Mouse (Mus musculus) midbrain, embryonic 13.5 days (tissue): ENCODE data around the gene Il22. TPM values are rescaled to one million over a fixed set of nuclear protein-coding genes. Genes with fewer than 3 reads are reported as not detected.
"Not testable (repeated sequence)": the region's sequence is repeated elsewhere in the genome, so short reads cannot be mapped to it uniquely, and the experiment has no call there.

Experiments used
- ATAC-seq: fragments of 200-750 bp; cut with Nextera tagmentation; 2 replicates; pipeline ENCODE4 v1.8.0; 2017; ENCODE audit warnings: mild to moderate bottlenecking, moderate TSS enrichment, moderate library complexity
- H3K27ac ChIP-seq: fragments of 300-500 bp; sonication (generic); 2 replicates; pipeline ENCODE4 v1.5.1; 2015; ENCODE audit warnings: inconsistent platforms, mild to moderate bottlenecking, moderate library complexity
- H3K27me3 ChIP-seq: fragments of 300-500 bp; sonication (generic); 2 replicates; pipeline ENCODE4 v1.6.1; 2015; ENCODE audit warnings: mild to moderate bottlenecking, inconsistent platforms
- H3K36me3 ChIP-seq: fragments of 300-500 bp; sonication (generic); 2 replicates; pipeline ENCODE4 v1.6.1; 2015; ENCODE audit warnings: mild to moderate bottlenecking, inconsistent platforms
- H3K4me1 ChIP-seq: fragments of 300-500 bp; sonication (generic); replicated peaks from 2 replicates; pipeline ENCODE4 v1.6.1; 2015; ENCODE audit warnings: inconsistent platforms
- H3K4me2 ChIP-seq: fragments of 300-500 bp; sonication (generic); replicated peaks from 2 replicates; pipeline ENCODE4 v1.6.1; 2015; ENCODE audit warnings: moderate library complexity, mild to moderate bottlenecking, inconsistent platforms
- H3K4me3 ChIP-seq: fragments of 300-500 bp; sonication (generic); replicated peaks from 2 replicates; pipeline ENCODE4 v1.5.1; 2015; ENCODE audit warnings: mild to moderate bottlenecking, inconsistent platforms
- H3K9ac ChIP-seq: fragments of 300-500 bp; sonication (generic); replicated peaks from 2 replicates; pipeline ENCODE4 v1.6.1; 2015; ENCODE audit warnings: mild to moderate bottlenecking, inconsistent platforms
- H3K9me3 ChIP-seq: fragments of 300-500 bp; sonication (generic); 2 replicates; pipeline ENCODE4 v1.6.1; 2016; ENCODE audit warnings: mild to moderate bottlenecking, inconsistent platforms
- WGBS: fragments of 180-500 bp; shearing (Covaris S2); methylation state at CpG from one replicate; pipeline ENCODE4 v1.1.7; 2015; 5-methylcytosine and 5-hydroxymethylcytosine counted together
- polyA plus RNA-seq: library from polyadenylated mRNA; unstranded; fragments of >200 nt; fragmentation: Nextera tagmentation; extraction: Ambion mirVana; gene quantifications from 2 replicates; pipeline ENCODE4 v1.2.1, GENCODE M21; 2015

The Il22 gene
- polyA plus RNA-seq = not detected in 2 replicates

GRCm38 (mm10) chr10:118204642-118205041 is at the start of gene Il22:
TSS of gene Il22 (plus strand) at chr10:118204942.
- Histone ChIP-seq H3K4me2 (no peak within 1 kb of the TSS), H3K27ac (no peak within 1 kb of the TSS), H3K4me1 (no peaks in the 10 kb centered on the region), H3K9me3 (no peaks in the 10 kb centered on the region), H3K27me3 (no peaks in the 10 kb centered on the region), H3K36me3 (no peaks in the 10 kb centered on the region), H3K9ac (no peak within 1 kb of the TSS), H3K4me3 (no peak within 1 kb of the TSS)
- WGBS = 95% methylated on average over 4 of the region's 4 CpGs
- no peak for ATAC-seq

GRCm38 (mm10) chr10:118155932-118156331 is 48.8 kb upstream of the Il22 start:
- no peak overlapping the region for H3K27ac ChIP-seq
- no peaks in the 10 kb centered on the region for H3K27me3 ChIP-seq
- no peak overlapping the region for H3K4me2 ChIP-seq
- H3K9me3 ChIP-seq = no peaks in the 10 kb centered on the region
- no peaks in the 10 kb centered on the region for H3K4me1 ChIP-seq
- H3K9ac ChIP-seq = no peak overlapping the region
- peaks cover 71% of the 10 kb centered on the region for H3K36me3 ChIP-seq
- no peak overlapping the region for H3K4me3 ChIP-seq
- no peak for ATAC-seq

GRCm38 (mm10) chr10:118161131-118161530 is 43.6 kb upstream of the Il22 start:
- no peak overlapping the region for H3K27ac ChIP-seq
- no peaks in the 10 kb centered on the region for H3K9me3 ChIP-seq
- H3K9ac ChIP-seq = no peak overlapping the region
- H3K4me1 ChIP-seq = no peaks in the 10 kb centered on the region
- 93% methylated on average over 2 of the region's 2 CpGs for WGBS
- no peaks in the 10 kb centered on the region for H3K27me3 ChIP-seq
- ATAC-seq = no peak
- H3K4me3 ChIP-seq = no peak overlapping the region
- H3K36me3 ChIP-seq = peaks cover 86% of the 10 kb centered on the region
- H3K4me2 ChIP-seq = no peak overlapping the region

GRCm38 (mm10) chr10:118169212-118169611 is 35.5 kb upstream of the Il22 start:
- no peaks in the 10 kb centered on the region for H3K27me3 ChIP-seq
- WGBS = 72% methylated on average over 12 of the region's 12 CpGs
- no peaks in the 10 kb centered on the region for H3K9me3 ChIP-seq
- H3K9ac ChIP-seq = no peak overlapping the region
- no peak for ATAC-seq
- H3K4me2 ChIP-seq = no peak overlapping the region
- no peak overlapping the region for H3K4me3 ChIP-seq
- no peaks in the 10 kb centered on the region for H3K4me1 ChIP-seq
- no peak overlapping the region for H3K27ac ChIP-seq
- H3K36me3 ChIP-seq = peaks cover 38% of the 10 kb centered on the region

- Histone ChIP-seq H3K36me3 (peaks cover 12% of the 10 kb centered on the region), H3K9ac (no peak overlapping the region), H3K27me3 (no peaks in the 10 kb centered on the region), H3K9me3 (no peaks in the 10 kb centered on the region), H3K4me2 (no peak overlapping the region), H3K27ac (no peak overlapping the region), H3K4me3 (no peak overlapping the region), H3K4me1 (no peaks in the 10 kb centered on the region)
- WGBS = 87% methylated on average over 8 of the region's 8 CpGs
- no peak for ATAC-seq
These were observed 32.3 kb upstream of the Il22 start for GRCm38 (mm10) chr10:118172416-118172815.

- WGBS = 96% methylated on average over 3 of the region's 3 CpGs
- no peak overlapping the region for H3K4me3 ChIP-seq
- no peak for ATAC-seq
- H3K9me3 ChIP-seq = no peaks in the 10 kb centered on the region
- H3K27ac ChIP-seq = no peak overlapping the region
- H3K4me2 ChIP-seq = no peak overlapping the region
- no peak overlapping the region for H3K9ac ChIP-seq
- no peaks in the 10 kb centered on the region for H3K4me1 ChIP-seq
- H3K36me3 ChIP-seq = peaks cover 10% of the 10 kb centered on the region
- H3K27me3 ChIP-seq = no peaks in the 10 kb centered on the region
These were observed 31.9 kb upstream of the Il22 start for GRCm38 (mm10) chr10:118172876-118173275.

GRCm38 (mm10) chr10:118175542-118175941 is 29.2 kb upstream of the Il22 start:
- H3K4me3 ChIP-seq, H3K27me3 ChIP-seq, ATAC-seq, H3K4me1 ChIP-seq, H3K36me3 ChIP-seq, H3K9me3 ChIP-seq, H3K9ac ChIP-seq, H3K4me2 ChIP-seq, H3K27ac ChIP-seq: not testable (repeated sequence)
- WGBS = 88% methylated on average over 4 of the region's 4 CpGs

- Histone ChIP-seq H3K27ac (no peak overlapping the region), H3K27me3 (no peaks in the 10 kb centered on the region), H3K9ac (no peak overlapping the region), H3K9me3 (no peaks in the 10 kb centered on the region), H3K4me2 (no peak overlapping the region), H3K4me3 (no peak overlapping the region), H3K4me1 (no peaks in the 10 kb centered on the region), H3K36me3 (no peaks in the 10 kb centered on the region)
- 85% methylated on average over 10 of the region's 10 CpGs for WGBS
- ATAC-seq = no peak
These were observed 26.0 kb upstream of the Il22 start for GRCm38 (mm10) chr10:118178735-118179151.

- H3K36me3 ChIP-seq = no peaks in the 10 kb centered on the region
- ATAC-seq = no peak
- 92% methylated on average over 11 of the region's 11 CpGs for WGBS
These were observed 25.5 kb upstream of the Il22 start for GRCm38 (mm10) chr10:118179265-118179664.

GRCm38 (mm10) chr10:118195150-118195549 is 9.6 kb upstream of the Il22 start:
- not testable (repeated sequence) for ATAC-seq, H3K4me3 ChIP-seq, H3K9me3 ChIP-seq, H3K27me3 ChIP-seq, H3K4me1 ChIP-seq, H3K27ac ChIP-seq, H3K4me2 ChIP-seq, H3K9ac ChIP-seq, H3K36me3 ChIP-seq
- 35% methylated on average over 3 of the region's 3 CpGs for WGBS

More at GRCm38 (mm10) chr10:118179265-118179664, 25.5 kb upstream of the Il22 start:
- H3K27ac ChIP-seq = no peak overlapping the region
- H3K4me3 ChIP-seq = no peak overlapping the region
- H3K4me1 ChIP-seq = no peaks in the 10 kb centered on the region
- H3K4me2 ChIP-seq = no peak overlapping the region
- no peaks in the 10 kb centered on the region for H3K27me3 ChIP-seq
- H3K9me3 ChIP-seq = no peaks in the 10 kb centered on the region
- no peak overlapping the region for H3K9ac ChIP-seq

GRCm38 (mm10) chr10:118215719-118216393 is 11.1 kb downstream of the Il22 start:
- not testable (repeated sequence) for H3K27me3 ChIP-seq, H3K9me3 ChIP-seq, ATAC-seq, H3K27ac ChIP-seq, H3K4me2 ChIP-seq, H3K4me3 ChIP-seq, H3K4me1 ChIP-seq, H3K36me3 ChIP-seq, H3K9ac ChIP-seq
- 83% methylated on average over 2 of the region's 4 CpGs for WGBS

- not testable (repeated sequence) for H3K4me1 ChIP-seq, ATAC-seq, H3K36me3 ChIP-seq, H3K27ac ChIP-seq, H3K27me3 ChIP-seq, H3K9ac ChIP-seq, H3K4me2 ChIP-seq, H3K4me3 ChIP-seq, H3K9me3 ChIP-seq
- WGBS = 86% methylated on average over 1 of the region's 2 CpGs
These were observed 22.9 kb downstream of the Il22 start for GRCm38 (mm10) chr10:118227629-118228028.

GRCm38 (mm10) chr10:118232607-118233006 is 27.9 kb downstream of the Il22 start:
- H3K4me1 ChIP-seq, H3K4me3 ChIP-seq, H3K27me3 ChIP-seq, H3K9me3 ChIP-seq, H3K9ac ChIP-seq, H3K4me2 ChIP-seq, H3K27ac ChIP-seq, H3K36me3 ChIP-seq, ATAC-seq: not testable (repeated sequence)
- WGBS = no CpG with 5 or more reads among the region's 5 CpGs
